Comparison of ENCODE assay signal across 13 mouse cellular contexts in genomic region chr11:67544656-67545432, GRCm38 (mm10).
A peak's percentile ranks its signal among the peaks of the same experiment; 100 is the strongest.
DNase-seq lines count a peak whose midpoint lies in the region; ATAC-seq and TF ChIP-seq lines count a peak whose summit lies in the region.
"Had no signal": no experiment of that assay in that cellular context is flagged by ENCODE, and none has a peak within 500 bp of the region (broad histone marks: within the 10 kb centered on the region; RNA-seq: fewer than 3 reads in every experiment).

No protein-coding gene starts in this region.

- H3K9ac ChIP-seq in heart, embryonic 12.5 days, result no peak overlapping the region
- H3K9ac ChIP-seq in liver, embryonic 14.5 days (replicated peaks), result no peak overlapping the region
- H3K9ac ChIP-seq in hindbrain, embryonic 16.5 days (ENCODE audit: low read depth, low read length), result no peak overlapping the region
- H3K9ac ChIP-seq: limb, embryonic 13.5 days had no signal

- H3K4me2 ChIP-seq in heart, embryonic 12.5 days, result 0 out of 2 replicates have a peak overlapping the region, but pooled peaks have one; percentile 22
- H3K4me2 ChIP-seq in liver, embryonic 14.5 days (ENCODE audit: low read depth), result no peak overlapping the region
- H3K4me2 ChIP-seq in hindbrain, embryonic 16.5 days (ENCODE audit: low read length), result no peak overlapping the region
- H3K4me2 ChIP-seq: limb, embryonic 13.5 days had no signal

- no peak for TF ChIP-seq CTCF in liver, embryonic 14.5 days (IDR thresholded peaks at IDR 0.05; ENCODE audit: low read depth)

- no peaks in the 10 kb centered on the region for H3K27me3 ChIP-seq in heart, embryonic 12.5 days (replicated peaks)
- no peaks in the 10 kb centered on the region for H3K27me3 ChIP-seq in liver, embryonic 14.5 days (ENCODE audit: control insufficient read depth, insufficient read depth, low read length)
- H3K27me3 ChIP-seq in hindbrain, embryonic 16.5 days (replicated peaks; ENCODE audit: control insufficient read depth, insufficient read depth, low read length), result no peaks in the 10 kb centered on the region
- H3K27me3 ChIP-seq: limb, embryonic 13.5 days had no signal

- peak; percentile 62 for ATAC-seq in heart, embryonic 12.5 days (ENCODE audit: insufficient number of reproducible peaks, low FRiP score)
- ATAC-seq in liver, embryonic 14.5 days (ENCODE audit: insufficient read depth), result peak; percentile 48; the same call in 1 of the 2 replicates
- ATAC-seq in hindbrain, embryonic 16.5 days, result no peak

- no peaks in the 10 kb centered on the region for H3K36me3 ChIP-seq in heart, embryonic 12.5 days
- no peaks in the 10 kb centered on the region for H3K36me3 ChIP-seq in liver, embryonic 14.5 days (replicated peaks; ENCODE audit: control insufficient read depth, insufficient read depth, low read depth)
- H3K36me3 ChIP-seq in hindbrain, embryonic 16.5 days (ENCODE audit: control insufficient read depth, insufficient read depth, low read length), result no peaks in the 10 kb centered on the region
- H3K36me3 ChIP-seq: limb, embryonic 13.5 days had no signal

- H3K4me3 ChIP-seq in heart, embryonic 12.5 days, result no peak overlapping the region
- H3K4me3 ChIP-seq in liver, embryonic 14.5 days (ENCODE audit: insufficient read depth in 1 of 2, low read depth in 2 of 2, low read length in 2 of 2), result no peak overlapping the region
- no peak overlapping the region for H3K4me3 ChIP-seq in hindbrain, embryonic 16.5 days (ENCODE audit: low read length)
- H3K4me3 ChIP-seq: limb, embryonic 13.5 days had no signal

- peak overlapping the region; percentile 72 for H3K27ac ChIP-seq in heart, embryonic 12.5 days (ENCODE audit: poor library complexity, severe bottlenecking)
- no peak overlapping the region for H3K27ac ChIP-seq in liver, embryonic 14.5 days
- no peak overlapping the region for H3K27ac ChIP-seq in hindbrain, embryonic 16.5 days (ENCODE audit: low read depth, low read length)
- H3K27ac ChIP-seq: kidney, postnatal 0 days; limb, embryonic 13.5 days had no signal

- TF ChIP-seq EP300 in liver, embryonic 14.5 days (IDR thresholded peaks at IDR 0.05; ENCODE audit: low read depth), result no peak

- no peaks in the 10 kb centered on the region for H3K9me3 ChIP-seq in heart, embryonic 12.5 days (replicated peaks)
- no peaks in the 10 kb centered on the region for H3K9me3 ChIP-seq in liver, embryonic 14.5 days (ENCODE audit: control insufficient read depth, low read length)
- H3K9me3 ChIP-seq in hindbrain, embryonic 16.5 days (ENCODE audit: control insufficient read depth, low read length), result no peaks in the 10 kb centered on the region
- H3K9me3 ChIP-seq: limb, embryonic 13.5 days had no signal

- 13% methylated on average over 11 of the region's 11 CpGs for WGBS in heart, embryonic 12.5 days
- 41% methylated on average over 11 of the region's 11 CpGs for WGBS in liver, embryonic 14.5 days (ENCODE audit: insufficient replicate concordance)
- WGBS in hindbrain, embryonic 16.5 days, result 72% methylated on average over 11 of the region's 11 CpGs

- H3K4me1 ChIP-seq in heart, embryonic 12.5 days (replicated peaks), result peaks cover 37% of the 10 kb centered on the region
- peaks cover 0 to 8% of the 10 kb centered on the region in 2 experiments; a peak in 2 of 4 replicates for H3K4me1 ChIP-seq in liver, embryonic 14.5 days (replicated peaks; ENCODE audit: control insufficient read depth in 2 of 2, insufficient read depth in 2 of 2, low read length in 1 of 2)
- H3K4me1 ChIP-seq in hindbrain, embryonic 16.5 days (ENCODE audit: control insufficient read depth, insufficient read depth, low read depth, low read length), result peaks cover 9% of the 10 kb centered on the region

- DNase-seq in heart, postnatal 14 days, result no peak
- peak; percentile 28 to 42 for DNase-seq in spleen, postnatal 36 days (ENCODE audit: low spot score in 2 of 2)
- DNase-seq in spleen, postnatal 4 days (ENCODE audit: low spot score in 2 of 2), result no peak
- DNase-seq in liver, embryonic 14.5 days (ENCODE audit: low read depth in 3 of 3, low spot score in 3 of 3), result peak in 1 of 3 experiments; percentile 13
- DNase-seq in adrenal gland, postnatal 36 days, result no peak
- DNase-seq in layer of hippocampus, adult 9-10 months (ENCODE audit: low spot score), result no peak
- DNase-seq: cerebellum, postnatal 25 days; gastrocnemius, postnatal 14 days; midbrain, embryonic 14.5 days had no signal

- intact Hi-C loops in heart, postnatal 14 days (cut with DNase I), result loop anchor here (5.0 kb wide), 1 partner anchor 42 kb away; no protein-coding TSS in a partner anchor

Comparison
In these comparisons a context has a peak if more than half of its experiments do, and no peak if none do; other contexts are left out.
1. DNase-seq: peak in spleen, postnatal 36 days (2 of 2); none in heart, postnatal 14 days (0 of 2), spleen, postnatal 4 days (0 of 2), adrenal gland, postnatal 36 days (0 of 2) and layer of hippocampus, adult 9-10 months (single experiment).